Mouse (Mus musculus) testis, adult 2 months (tissue): ENCODE measurements around the gene Traf7. TPM values are rescaled to one million over a fixed set of nuclear protein-coding genes. Genes with fewer than 3 reads are reported as not detected.

Source experiments
- H3K27ac ChIP-seq: fragments of 200-500 bp; 2 replicates; pipeline ENCODE4 v1.5.1; 2012; ENCODE audit warnings: low read depth, low read length; ENCODE audit not compliant: control insufficient read depth, insufficient read depth
- H3K27me3 ChIP-seq: fragments of 200-500 bp; 2 replicates; pipeline ENCODE4 v1.6.1; 2012; ENCODE audit warnings: mild to moderate bottlenecking, low read length, moderate library complexity; ENCODE audit not compliant: control insufficient read depth, insufficient read depth
- H3K36me3 ChIP-seq: fragments of 200-500 bp; 2 replicates; pipeline ENCODE4 v1.6.1; 2012; ENCODE audit warnings: mild to moderate bottlenecking, low read length; ENCODE audit not compliant: control insufficient read depth, insufficient read depth
- H3K4me1 ChIP-seq: fragments of 200-500 bp; 2 replicates; pipeline ENCODE4 v1.6.1; 2012; ENCODE audit warnings: low read length; ENCODE audit not compliant: control insufficient read depth, insufficient read depth
- H3K4me3 ChIP-seq: fragments of 200-500 bp; 2 replicates; pipeline ENCODE4 v1.5.1; 2012; ENCODE audit warnings: low read depth, mild to moderate bottlenecking, low read length, moderate library complexity, mixed read lengths; ENCODE audit not compliant: control insufficient read depth
- CTCF ChIP-seq: fragments of 200-500 bp; IDR thresholded peaks from 2 replicates; pipeline ENCODE4 v1.5.1; 2012; ENCODE audit warnings: low read depth, mild to moderate bottlenecking, inconsistent platforms, low read length, moderate library complexity; ENCODE audit not compliant: control insufficient read depth, insufficient read depth, insufficient replicate concordance
- POLR2A ChIP-seq: fragments of 200-500 bp; IDR thresholded peaks from 2 replicates; pipeline ENCODE4 v1.6.1; 2012; ENCODE audit warnings: low read depth, mild to moderate bottlenecking, inconsistent platforms, low read length, moderate library complexity; ENCODE audit not compliant: control insufficient read depth
- polyA plus RNA-seq: library from polyadenylated mRNA; depleted of rRNA; stranded (reverse); fragments of >200 nt; gene quantifications from 2 replicates; pipeline ENCODE4 v1.2.3, GENCODE M21; 2012; rRNA removed

The Traf7 gene
- polyA plus RNA-seq, 1 experiment: 69.4 TPM

DNA sequence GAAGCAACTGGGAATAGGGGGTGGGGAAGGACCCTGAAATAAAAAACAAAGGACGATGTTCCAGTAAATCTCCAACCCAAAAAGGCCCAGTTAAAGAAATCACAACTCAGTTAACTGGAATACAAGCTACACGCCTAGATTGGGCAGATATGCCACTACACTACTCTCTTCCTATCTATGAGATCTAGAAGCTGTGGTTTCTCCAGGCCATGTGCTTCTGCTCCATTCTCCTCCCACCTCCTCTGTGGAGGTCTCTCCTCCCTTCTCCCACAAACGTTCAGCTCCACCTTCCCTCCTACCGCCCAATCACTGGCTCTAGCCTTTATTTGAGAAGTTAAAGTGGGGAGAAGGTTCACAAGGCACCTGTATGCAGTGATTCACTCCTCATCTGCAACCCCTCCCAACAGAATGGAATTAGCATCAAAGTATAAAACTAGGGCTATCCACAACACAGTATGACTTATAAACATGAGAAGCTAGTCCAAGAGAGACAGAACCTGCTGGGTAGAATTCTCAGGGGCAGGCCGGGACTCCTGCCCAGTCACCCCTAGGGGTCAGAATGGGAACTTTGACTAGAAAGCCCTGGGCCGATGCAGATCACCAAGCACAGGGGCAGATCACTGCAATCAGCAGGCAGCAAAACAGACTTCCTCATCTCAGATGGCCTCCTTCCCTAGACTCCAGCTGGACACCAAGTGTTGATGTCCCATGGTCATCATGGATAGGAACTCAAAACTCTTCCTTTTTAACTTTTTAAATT lies 64.2 kb downstream of the Traf7 start:
- no peak overlapping the region for H3K27ac ChIP-seq
- no peak overlapping the region for H3K4me3 ChIP-seq
- H3K27me3 ChIP-seq: no peaks in the 10 kb centered on the region
- no peaks in the 10 kb centered on the region for H3K4me1 ChIP-seq
- TF ChIP-seq POLR2A (no peak), CTCF (no peak)
- no peaks in the 10 kb centered on the region for H3K36me3 ChIP-seq

DNA sequence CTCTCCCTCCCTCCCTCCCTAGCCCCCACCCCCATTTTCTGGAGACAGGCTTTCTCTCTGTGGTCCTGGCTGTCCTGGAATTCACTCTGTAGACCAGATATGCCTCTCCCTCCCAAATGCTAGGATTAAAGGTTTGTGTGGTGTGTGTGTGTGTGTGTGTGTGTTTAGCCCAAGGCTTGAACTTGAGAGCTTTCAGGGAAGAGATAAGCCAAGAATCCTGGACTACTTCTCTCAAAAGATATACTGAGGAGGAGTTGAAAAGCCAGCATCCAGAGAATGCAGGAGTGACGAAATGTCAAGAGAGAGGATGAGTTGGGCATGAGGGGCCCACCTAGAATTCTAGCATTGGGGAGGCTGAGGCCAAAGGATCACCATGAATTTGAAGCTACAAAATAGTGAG lies 64.8 kb downstream of the Traf7 start:
- TF ChIP-seq POLR2A (no peak), CTCF (no peak)
- Histone ChIP-seq H3K27me3 (no peaks in the 10 kb centered on the region), H3K27ac (no peak overlapping the region), H3K36me3 (no peaks in the 10 kb centered on the region), H3K4me3 (no peak overlapping the region), H3K4me1 (no peaks in the 10 kb centered on the region)

DNA sequence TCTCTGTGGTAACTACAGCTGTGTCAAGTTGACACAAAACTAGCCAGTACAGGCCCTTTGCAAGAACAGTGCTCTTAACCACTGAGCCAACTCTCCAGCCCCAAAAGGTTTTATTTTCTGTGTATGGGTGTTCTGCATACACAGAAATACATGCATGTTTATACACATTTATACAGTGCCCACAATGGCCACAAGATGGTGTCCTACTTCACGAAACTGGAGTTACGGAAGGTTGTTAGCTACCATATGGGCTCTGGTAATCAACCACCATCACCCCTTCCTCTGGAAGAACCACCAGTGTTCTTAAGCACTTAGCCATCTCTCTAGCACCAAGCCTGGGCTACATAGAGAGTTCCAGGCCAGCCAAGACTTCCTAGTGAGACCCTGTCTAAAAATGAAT lies 66.2 kb downstream of the Traf7 start:
- Histone ChIP-seq H3K27ac (no peak overlapping the region), H3K36me3 (no peaks in the 10 kb centered on the region), H3K27me3 (no peaks in the 10 kb centered on the region), H3K4me1 (no peaks in the 10 kb centered on the region), H3K4me3 (no peak overlapping the region)
- TF ChIP-seq POLR2A (no peak), CTCF (no peak)

Other genes with a start within 250 kb of the Traf7 start
- 19.5 and 21.1 TPM in 2 replicates for gene Abca17, start 176.9 kb downstream of the Traf7 start, polyA plus RNA-seq
- 5.1 and 7.9 TPM in 2 replicates for gene Abca3, start 176.0 kb downstream of the Traf7 start, polyA plus RNA-seq
- 65.0 and 68.5 TPM in 2 replicates for gene Rnps1, start 113.4 kb downstream of the Traf7 start, polyA plus RNA-seq
- 8.9 and 9.0 TPM in 2 replicates for gene Eci1, start 101.3 kb downstream of the Traf7 start, polyA plus RNA-seq
- 6.4 and 9.3 TPM in 2 replicates for gene Dnase1l2, start 84.8 kb downstream of the Traf7 start, polyA plus RNA-seq
- gene E4f1, start 57.6 kb downstream of the Traf7 start, polyA plus RNA-seq: 61.5 and 69.3 TPM in 2 replicates
- 597 and 738 TPM in 2 replicates for gene Pgp, start 57.5 kb downstream of the Traf7 start, polyA plus RNA-seq
- gene Bricd5, start 54.1 kb downstream of the Traf7 start, polyA plus RNA-seq: 7.5 and 7.9 TPM in 2 replicates
- gene Mlst8, start 48.9 kb downstream of the Traf7 start, polyA plus RNA-seq: 13.9 and 16.5 TPM in 2 replicates
- 20.6 and 23.9 TPM in 2 replicates for gene Caskin1, start 39.3 kb downstream of the Traf7 start, polyA plus RNA-seq
- 0.82 and 1.1 TPM in 2 replicates for gene Rab26, start 6.3 kb upstream of the Traf7 start, polyA plus RNA-seq
- gene Pkd1, start 21.9 kb upstream of the Traf7 start, polyA plus RNA-seq: 31.6 and 35.0 TPM in 2 replicates
- gene Tsc2, start 104.7 kb upstream of the Traf7 start, polyA plus RNA-seq: 37.8 and 41.6 TPM in 2 replicates
- gene Nthl1, start 104.7 kb upstream of the Traf7 start, polyA plus RNA-seq: 3.2 and 3.7 TPM in 2 replicates
- 3.3 and 3.9 TPM in 2 replicates for gene Slc9a3r2, start 122.4 kb upstream of the Traf7 start, polyA plus RNA-seq
- 0.19 TPM in 1 of 2 replicates, not detected in the other for gene Npw, start 130.5 kb upstream of the Traf7 start, polyA plus RNA-seq
- 45.4 and 50.0 TPM in 2 replicates for gene Zfp598, start 141.7 kb upstream of the Traf7 start, polyA plus RNA-seq
- gene Syngr3, start 162.0 kb upstream of the Traf7 start, polyA plus RNA-seq: 0.20 and 0.30 TPM in 2 replicates
- gene Gfer, start 168.2 kb upstream of the Traf7 start, polyA plus RNA-seq: 144 and 150 TPM in 2 replicates
- 62.1 and 63.2 TPM in 2 replicates for gene Noxo1, start 168.3 kb upstream of the Traf7 start, polyA plus RNA-seq
- gene Tbl3, start 179.7 kb upstream of the Traf7 start, polyA plus RNA-seq: 85.4 and 89.5 TPM in 2 replicates
- 1,124 and 1,208 TPM in 2 replicates for gene Rnf151, start 190.1 kb upstream of the Traf7 start, polyA plus RNA-seq
- 515 and 558 TPM in 2 replicates for gene Rps2, start 190.2 kb upstream of the Traf7 start, polyA plus RNA-seq
- 198 and 211 TPM in 2 replicates for gene Ndufb10, start 196.5 kb upstream of the Traf7 start, polyA plus RNA-seq
- 0.21 and 1.4 TPM in 2 replicates for gene Rpl3l, start 199.9 kb upstream of the Traf7 start, polyA plus RNA-seq
- 9.3 and 13.8 TPM in 2 replicates for gene Msrb1, start 208.7 kb upstream of the Traf7 start, polyA plus RNA-seq
- 0.73 and 0.89 TPM in 2 replicates for gene Hs3st6, start 225.1 kb upstream of the Traf7 start, polyA plus RNA-seq